Mouse (Mus musculus): ENCODE data around the gene Hprt. TPM values are rescaled to one million over a fixed set of nuclear protein-coding genes. Genes with fewer than 3 reads are reported as not detected.

Hprt gene
- total RNA-seq, 1 experiment from 2014 or later = 352 TPM

DNA sequence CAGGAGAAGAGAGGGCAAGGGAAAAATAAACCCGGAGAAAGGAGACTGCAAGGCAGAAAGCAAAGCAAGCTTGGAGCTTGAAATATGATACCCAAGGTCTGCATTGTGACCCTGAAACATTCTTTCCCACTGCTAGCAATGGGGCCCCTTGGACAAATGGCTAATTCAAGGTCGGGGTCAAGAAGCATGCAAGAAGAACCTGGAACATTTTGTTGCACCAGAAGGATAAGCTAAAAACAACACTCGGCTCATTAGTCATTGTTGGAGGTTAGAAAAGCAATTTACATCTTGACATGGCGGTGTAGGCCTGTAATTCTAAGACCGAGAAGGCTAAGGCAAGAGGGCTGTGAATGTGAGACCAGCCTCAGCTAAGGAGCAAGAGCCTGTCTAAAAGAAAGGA lies 51.7 kb downstream of the Hprt start:
- no peak for ATAC-seq (replicated peaks; ENCODE audit: low read depth, poor library complexity, severe bottlenecking)

DNA sequence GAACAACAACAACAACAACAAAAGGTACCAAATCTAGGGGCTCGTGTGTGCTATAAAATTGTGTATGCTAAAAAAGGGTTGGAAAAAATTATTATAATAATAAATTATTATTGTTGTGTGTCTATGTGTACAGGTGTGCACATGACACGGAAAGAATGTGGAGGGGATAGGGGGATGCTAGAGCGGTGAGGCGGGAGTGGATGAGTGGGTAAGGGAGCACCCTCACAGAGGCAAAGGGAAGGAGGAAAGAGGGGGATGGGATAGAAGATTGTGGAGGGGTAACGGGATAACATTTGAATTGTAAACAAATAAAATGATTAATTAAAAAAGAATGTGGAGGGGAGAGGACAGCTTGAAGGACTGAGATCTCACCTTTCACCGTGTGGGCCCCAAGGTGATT lies 52.2 kb downstream of the Hprt start:
- ATAC-seq (replicated peaks; ENCODE audit: low read depth, poor library complexity, severe bottlenecking) = no peak

DNA sequence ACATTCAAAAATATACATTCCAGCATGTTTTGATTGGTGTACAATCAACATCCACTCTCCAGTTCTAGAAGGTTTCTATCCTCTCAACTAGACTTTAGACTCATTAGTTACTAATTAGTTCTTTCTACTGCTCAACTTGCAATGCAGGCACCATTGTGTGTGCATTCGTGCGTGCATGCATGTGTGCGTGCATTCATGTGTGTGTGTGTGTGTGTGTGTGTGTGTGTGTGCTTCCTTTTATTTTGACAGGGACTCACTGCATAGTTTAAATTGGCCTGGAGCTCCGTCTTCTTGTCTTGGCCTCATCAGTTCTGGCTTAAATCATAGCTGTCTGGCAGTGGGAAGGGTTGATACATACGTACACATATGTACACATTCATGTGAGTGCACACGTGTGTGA lies 53.1 kb downstream of the Hprt start:
- ATAC-seq (replicated peaks; ENCODE audit: low read depth, poor library complexity, severe bottlenecking) = no peak

DNA sequence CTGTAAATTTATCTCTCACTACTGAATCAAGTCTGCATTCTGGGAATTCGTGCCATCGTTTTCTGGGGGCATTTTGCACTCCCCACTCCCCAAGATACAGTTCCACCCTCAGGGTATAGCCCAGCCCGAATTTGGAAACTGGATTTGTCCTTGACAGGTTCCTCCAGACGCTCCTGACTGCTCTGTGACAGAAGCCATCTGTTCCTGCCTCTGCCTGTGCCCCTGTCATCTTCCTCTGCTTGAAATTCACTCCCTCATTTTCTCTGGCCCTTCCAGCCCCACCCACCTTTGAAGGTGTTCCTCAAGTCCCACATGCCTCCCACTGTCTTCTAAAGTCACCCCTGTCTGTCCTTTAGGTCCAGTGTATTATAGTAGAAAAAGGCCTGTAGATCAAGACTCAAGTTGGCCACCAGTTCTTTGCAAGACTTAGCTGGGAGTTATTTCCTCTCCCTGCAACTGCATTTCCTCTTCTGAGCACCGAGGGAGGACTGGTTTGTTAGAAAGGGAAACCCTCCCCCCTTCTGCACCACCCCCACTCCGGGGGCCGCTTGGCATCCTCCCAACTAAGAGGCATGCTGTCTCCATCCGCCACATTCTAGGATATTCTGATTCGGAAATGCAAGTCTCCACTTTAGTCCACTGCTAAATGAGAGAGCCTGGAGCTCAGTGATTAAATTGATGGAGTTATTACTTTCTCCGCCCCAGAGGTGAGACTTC lies 57.4 kb downstream of the Hprt start:
- ATAC-seq (replicated peaks; ENCODE audit: low read depth, poor library complexity, severe bottlenecking) = peak; percentile 68

DNA sequence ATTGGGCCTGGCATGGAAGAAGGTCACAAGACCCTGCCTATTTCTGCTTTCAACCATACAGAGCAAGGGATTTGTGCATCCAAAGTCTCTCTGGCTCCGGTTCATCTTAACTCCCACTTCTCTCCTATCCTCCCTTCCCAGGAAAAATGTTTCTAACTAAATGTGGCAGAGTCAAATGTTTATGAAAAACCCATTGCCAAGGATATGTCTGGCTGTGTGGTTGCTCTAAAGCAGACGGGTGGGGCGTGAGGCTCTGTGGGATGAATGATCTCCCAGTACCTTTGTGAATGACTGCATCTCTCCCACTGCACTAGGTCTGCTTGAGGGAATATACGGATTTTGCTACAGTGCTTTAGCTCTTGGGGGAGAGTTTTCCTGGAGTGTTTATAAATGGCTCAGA lies 58.1 kb downstream of the Hprt start:
- ATAC-seq (replicated peaks; ENCODE audit: low read depth, poor library complexity, severe bottlenecking) = no peak

DNA sequence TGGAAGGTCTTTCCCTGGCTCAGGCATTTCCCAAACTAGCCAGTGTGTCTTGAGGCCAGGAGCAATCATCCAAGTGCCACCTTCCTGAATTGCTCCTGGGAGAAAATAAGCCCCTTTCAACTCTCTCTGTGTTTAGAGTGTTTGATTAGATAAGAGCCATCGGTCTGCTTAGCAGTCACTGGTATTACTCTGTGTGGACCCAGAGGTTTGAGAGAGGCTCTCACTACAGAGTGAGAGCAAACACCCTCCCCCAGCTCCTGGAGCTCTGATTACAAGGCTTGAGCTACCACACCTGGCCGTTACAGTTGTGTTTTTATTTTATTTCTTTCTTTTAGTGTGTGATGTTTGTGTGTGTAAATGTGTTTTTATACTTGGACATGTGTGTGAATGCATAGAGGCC lies 59.0 kb downstream of the Hprt start:
- no peak for ATAC-seq (replicated peaks; ENCODE audit: low read depth, poor library complexity, severe bottlenecking)

DNA sequence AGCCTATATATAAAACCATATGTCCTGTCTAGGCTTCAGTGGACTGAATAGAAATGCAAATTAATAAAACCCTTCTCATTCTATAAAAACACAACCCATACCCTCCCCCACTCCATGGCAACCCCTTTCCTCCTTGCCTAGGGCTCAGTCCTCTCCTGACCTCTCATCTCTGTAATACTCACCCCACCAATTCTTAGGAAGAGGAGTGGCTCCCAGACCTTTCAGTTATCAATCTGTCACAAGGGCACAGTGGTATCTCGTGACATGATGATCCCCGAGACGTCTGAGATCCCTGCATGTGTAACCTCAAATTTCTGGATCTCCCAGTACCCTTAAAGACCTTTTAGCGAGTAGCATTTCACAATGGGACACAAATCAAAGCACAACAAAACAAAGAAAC lies 61.3 kb downstream of the Hprt start:
- no peak for ATAC-seq (replicated peaks; ENCODE audit: low read depth, poor library complexity, severe bottlenecking)

DNA sequence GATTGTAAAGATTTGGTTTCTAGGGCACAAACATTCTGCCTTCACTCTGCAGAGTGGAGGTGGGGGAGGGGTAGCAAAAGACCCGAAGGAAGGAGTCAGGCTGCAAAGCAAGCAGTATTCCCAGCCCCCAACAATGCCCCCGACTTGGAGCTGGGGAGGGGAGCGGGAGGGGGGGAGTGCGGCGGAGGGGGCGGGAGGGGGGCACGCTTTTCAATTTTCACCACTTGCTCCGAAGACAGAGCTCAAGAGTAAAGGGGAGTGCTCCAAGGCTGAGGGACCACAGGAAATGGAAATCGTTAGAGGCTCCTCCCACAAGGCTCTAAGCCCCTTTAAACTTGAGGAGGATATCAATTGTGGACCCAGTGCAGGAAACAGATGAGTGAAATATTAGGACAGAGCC lies 62.4 kb downstream of the Hprt start:
- peak; percentile 45; the same call in 1 of the 2 replicates for ATAC-seq (replicated peaks; ENCODE audit: low read depth, poor library complexity, severe bottlenecking)

DNA sequence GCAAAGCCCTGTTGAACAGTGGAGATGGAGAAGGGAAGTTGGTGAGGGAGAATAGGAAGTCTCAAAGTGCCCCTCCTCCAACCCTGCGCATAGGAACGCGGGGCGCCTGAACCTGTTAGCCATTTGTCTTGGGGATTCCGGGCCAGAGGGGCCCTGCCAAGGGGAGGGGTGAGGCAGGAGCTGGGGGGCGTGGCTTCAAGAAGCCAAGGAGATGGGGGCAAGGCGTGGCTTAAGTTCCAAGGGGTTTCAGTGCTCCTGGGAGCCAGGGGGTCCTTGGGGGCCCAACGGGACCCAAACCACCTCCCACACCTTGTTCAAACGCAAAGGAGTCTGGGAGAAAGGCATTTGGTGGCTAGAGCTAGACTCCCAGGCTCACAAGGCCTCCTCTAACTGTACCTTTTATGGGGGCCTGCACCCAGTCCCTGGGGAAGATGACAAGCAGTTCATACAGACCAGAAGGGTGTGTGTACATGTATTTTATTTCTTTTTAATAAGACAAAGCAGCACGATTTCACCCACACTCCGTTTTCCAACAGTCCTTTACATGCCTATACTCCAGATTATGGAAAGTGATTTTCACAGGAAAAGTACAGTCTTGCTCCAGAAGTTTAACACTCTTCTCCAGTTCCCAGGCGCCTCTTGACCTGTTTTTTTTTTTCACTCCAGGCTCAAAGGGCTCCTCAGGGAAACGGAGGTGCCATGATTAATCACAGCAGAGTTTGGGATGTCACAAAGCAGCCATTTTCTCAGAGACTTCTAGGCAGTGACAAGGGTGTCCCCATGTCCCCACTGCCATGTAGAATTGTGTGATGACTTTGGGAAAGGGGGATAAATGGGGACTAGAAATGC lies 64.9 kb downstream of the Hprt start:
- peak; percentile 53; the same call in 1 of the 2 replicates for ATAC-seq (replicated peaks; ENCODE audit: low read depth, poor library complexity, severe bottlenecking)

DNA sequence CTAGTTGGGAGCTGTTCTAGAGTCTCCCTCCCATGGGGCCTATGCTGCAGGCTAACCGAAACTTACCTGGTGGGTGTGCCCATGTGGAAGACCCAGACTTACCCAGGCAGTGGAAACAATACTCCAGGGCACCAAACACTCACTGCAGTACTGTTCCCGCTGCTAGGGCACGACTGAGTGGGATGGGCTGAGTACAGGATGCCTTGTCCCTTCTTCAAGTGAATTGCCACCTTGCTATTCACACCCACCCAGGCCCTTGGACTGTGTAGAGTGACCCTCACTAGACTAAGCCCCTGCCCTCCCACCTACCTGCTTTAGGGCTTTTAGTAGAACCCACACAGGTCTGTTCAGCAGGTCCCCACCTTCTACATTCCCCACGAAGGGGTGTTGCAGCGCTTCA lies 65.9 kb downstream of the Hprt start:
- ATAC-seq (replicated peaks; ENCODE audit: low read depth, poor library complexity, severe bottlenecking) = no peak

DNA sequence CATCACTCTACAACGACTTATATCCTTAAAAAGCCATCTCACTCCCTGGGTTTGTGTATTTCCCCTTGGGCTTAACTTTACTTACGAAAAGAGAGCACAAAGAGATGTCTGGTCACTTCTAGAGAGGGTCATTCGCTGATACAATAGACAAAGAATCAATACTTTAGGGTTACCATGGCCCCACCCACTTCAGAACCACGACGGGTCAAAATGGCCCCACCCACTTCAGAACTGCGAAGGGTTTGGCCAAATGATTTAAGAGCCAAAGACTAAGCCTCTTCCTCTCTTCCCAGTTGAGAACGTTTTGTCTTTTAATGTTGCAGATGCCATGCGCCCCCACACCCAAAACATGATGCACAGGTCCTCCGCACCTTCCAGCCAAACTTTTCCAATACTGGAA lies 67.8 kb downstream of the Hprt start:
- no peak for ATAC-seq (replicated peaks; ENCODE audit: low read depth, poor library complexity, severe bottlenecking)

DNA sequence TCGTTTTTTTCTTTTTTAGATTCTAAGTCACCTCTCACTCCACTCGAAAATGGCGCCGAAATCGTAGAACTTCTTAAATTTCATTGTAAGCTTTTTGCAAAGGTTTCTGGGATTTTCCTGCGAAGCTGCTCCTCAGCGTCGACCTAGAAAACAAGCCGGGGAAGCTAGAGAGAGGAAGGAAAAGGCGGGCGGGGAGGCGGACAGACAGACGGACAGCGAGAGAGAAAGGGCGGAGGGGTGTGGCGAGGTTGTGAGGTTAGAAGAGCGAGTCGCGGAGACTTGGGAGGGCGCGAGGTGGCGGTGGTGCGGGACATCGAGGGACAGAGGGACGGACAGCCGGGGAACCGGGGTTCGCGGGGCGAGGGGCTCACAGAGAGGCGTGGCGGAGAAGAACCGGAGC lies 68.7 kb downstream of the Hprt start:
- ATAC-seq (replicated peaks; ENCODE audit: low read depth, poor library complexity, severe bottlenecking) = peak; percentile 56

DNA sequence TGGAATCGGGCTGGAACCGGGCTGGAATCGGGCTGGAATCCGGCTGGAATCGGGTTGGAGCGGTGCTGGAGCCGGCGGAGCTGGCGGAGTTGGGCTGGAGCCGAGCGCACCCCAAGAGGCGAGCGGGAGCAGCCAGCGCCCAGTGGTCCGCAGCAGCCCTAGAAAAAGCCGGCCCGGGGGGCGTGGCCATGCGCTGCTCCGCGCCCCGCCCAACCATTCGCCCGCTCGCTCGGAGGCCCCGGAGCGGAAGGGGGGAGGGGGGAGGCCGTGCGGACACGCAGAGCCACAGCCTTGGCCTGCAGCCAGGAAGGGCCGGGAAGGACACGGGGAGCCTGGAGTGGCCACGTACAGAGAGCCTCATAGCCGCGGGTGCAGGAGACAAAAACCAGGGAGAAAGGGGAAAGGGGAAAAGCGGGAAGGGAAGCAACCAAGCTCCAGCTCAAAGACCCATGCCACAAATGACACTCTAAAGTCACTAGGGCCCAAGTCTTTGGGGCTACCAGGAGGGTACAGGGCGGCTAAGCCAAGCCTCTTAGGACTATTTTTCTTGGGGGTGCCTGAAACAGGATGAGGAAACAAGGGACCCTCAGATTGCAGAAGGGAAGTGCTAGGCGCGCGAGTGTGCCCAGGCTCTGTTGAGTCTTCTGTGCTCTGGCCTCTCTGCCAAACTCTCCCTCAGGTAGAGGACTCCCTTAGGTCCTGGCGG lies 69.3 kb downstream of the Hprt start:
- peak; percentile 73 for ATAC-seq (replicated peaks; ENCODE audit: low read depth, poor library complexity, severe bottlenecking)

DNA sequence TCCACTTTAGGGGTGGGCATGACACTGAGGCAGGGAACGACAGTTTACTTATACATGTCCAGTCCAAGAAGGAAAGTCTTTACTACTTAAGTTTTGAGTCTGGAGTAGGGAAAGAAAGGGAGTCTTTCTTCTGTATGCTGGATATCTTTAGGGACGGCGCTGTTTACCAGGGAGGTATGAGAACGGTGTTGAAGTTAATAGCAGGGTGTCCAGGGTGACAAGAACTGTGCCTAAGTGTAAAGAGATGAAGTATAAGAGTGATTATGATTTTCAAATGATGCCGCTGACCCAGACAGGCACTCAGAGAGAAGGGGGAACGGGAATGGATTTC lies 69.8 kb downstream of the Hprt start:
- no peak for ATAC-seq (replicated peaks; ENCODE audit: low read depth, poor library complexity, severe bottlenecking)

DNA sequence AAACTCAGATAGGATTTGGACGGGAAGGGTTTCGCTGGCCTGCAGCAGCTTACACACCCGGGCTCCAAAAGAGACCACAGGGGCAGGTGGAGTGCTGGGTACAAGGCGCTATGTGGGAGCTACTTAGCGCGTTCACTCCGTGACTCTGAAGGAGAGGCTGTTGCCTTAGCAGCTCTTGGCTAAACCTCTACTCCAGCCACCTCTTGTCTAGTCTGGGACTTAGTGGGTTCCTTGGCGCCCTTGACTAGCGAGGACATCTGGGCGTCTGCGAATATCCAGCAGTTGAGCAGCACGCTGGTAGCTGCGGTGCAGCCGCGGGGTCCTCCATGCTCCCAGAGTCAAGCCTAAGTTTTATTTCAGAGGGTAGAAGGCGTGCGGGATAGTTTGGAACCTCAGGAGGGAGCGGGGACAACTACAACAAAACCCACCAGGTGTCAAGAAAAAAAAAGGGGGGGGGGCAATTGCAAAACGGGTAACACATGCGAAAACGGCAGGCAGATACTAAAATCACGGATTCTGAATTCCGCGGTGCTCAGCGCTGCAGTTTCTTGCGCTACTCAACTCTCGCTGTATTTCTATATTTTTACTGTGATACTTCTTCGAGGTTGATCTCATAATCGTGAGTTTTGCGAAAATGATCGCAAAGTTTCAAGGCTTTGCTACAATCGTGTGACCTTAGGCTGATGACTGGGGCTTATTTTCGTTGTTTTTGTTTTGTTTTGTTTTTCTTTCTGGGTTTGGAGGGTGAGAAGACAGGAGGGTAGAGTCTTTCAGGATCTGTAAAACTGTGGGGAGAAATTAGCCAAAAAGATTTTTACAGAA lies 70.7 kb downstream of the Hprt start:
- ATAC-seq (replicated peaks; ENCODE audit: low read depth, poor library complexity, severe bottlenecking) = peak; percentile 31; the same call in 1 of the 2 replicates

DNA sequence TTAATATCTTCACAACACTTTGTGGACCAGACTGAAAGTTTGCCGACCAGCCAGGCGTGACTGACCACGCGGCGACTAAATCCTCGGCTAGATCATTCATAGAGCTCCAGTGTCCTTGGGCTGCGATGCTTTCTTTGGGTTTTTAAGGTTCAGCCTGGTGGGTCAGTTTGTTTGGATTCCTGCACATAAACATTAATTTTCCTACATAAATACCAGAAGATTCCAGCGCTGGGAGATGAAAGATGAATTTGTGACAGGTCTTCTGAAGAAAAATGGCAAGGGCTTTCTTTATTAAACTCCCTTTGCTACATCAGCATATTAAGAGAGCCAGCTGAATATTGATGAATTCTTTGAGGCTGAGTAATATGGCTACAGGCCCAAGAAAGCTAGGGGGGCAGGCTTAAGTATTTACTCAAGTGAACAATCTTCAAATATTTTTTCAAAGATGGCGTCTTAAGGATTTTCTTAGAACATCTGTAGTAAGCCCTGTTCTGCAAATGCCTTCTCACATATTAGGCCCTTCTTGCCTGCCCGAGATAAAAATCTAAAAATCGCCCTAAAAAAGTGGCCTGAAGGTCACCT lies 71.6 kb downstream of the Hprt start:
- ATAC-seq (replicated peaks; ENCODE audit: low read depth, poor library complexity, severe bottlenecking) = no peak

DNA sequence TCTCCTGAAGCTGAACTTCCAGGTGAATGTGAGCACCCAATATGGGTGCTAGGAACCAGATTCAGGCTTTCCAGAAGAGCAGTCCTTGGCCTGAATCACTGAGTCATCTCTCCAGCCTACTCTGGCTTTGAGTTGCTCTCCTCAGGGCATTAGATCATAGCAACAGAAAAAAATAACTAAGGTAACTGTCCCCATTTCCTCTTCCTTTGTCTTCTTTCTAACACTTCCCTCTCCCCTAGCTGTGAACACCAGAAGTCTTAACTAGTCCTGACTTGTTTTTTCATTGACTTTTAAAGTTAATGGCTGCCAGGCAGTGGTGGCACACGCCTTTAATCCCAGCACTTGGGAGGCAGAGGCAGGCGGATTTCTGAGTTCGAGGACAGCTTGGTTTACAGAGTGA lies 76.5 kb downstream of the Hprt start:
- ATAC-seq (replicated peaks; ENCODE audit: low read depth, poor library complexity, severe bottlenecking) = no peak
